ENCODE assay signal across 13 mouse cellular contexts in genomic region chr4:54374457-54374856, GRCm38 (mm10).
DNase-seq lines count a peak whose midpoint lies in the region; ATAC-seq lines count a peak whose summit lies in the region.
"Had no signal": no experiment of that assay in that cellular context is flagged by ENCODE, and none has a peak within 500 bp of the region (broad histone marks: within the 10 kb centered on the region; RNA-seq: fewer than 3 reads in every experiment).

No protein-coding gene starts in this region.

- H3K27me3 ChIP-seq in intestine, embryonic 14.5 days (replicated peaks; ENCODE audit: control insufficient read depth, insufficient read depth, low read length): no peaks in the 10 kb centered on the region
- H3K27me3 ChIP-seq in intestine, embryonic 16.5 days (replicated peaks; ENCODE audit: control insufficient read depth, insufficient read depth, low read length): no peaks in the 10 kb centered on the region
- no peaks in the 10 kb centered on the region for H3K27me3 ChIP-seq in embryonic facial prominence, embryonic 14.5 days (replicated peaks; ENCODE audit: control insufficient read depth, insufficient read depth, low read length)
- H3K27me3 ChIP-seq in neural tube, embryonic 13.5 days: no peaks in the 10 kb centered on the region

- no peak overlapping the region for H3K4me2 ChIP-seq in intestine, embryonic 14.5 days (ENCODE audit: low read length)
- no peak overlapping the region for H3K4me2 ChIP-seq in intestine, embryonic 16.5 days (ENCODE audit: low read depth, low read length)
- H3K4me2 ChIP-seq in embryonic facial prominence, embryonic 14.5 days (ENCODE audit: low read depth, low read length): no peak overlapping the region
- no peak overlapping the region for H3K4me2 ChIP-seq in neural tube, embryonic 13.5 days

- no peak overlapping the region for H3K4me3 ChIP-seq in intestine, embryonic 14.5 days (ENCODE audit: low read depth, low read length)
- H3K4me3 ChIP-seq in intestine, embryonic 16.5 days (ENCODE audit: low read length): no peak overlapping the region
- no peak overlapping the region for H3K4me3 ChIP-seq in embryonic facial prominence, embryonic 14.5 days (ENCODE audit: low read depth, low read length)
- H3K4me3 ChIP-seq in neural tube, embryonic 13.5 days: no peak overlapping the region

- ATAC-seq in intestine, embryonic 14.5 days (replicated peaks; ENCODE audit: low FRiP score, low TSS enrichment, low read depth): no peak
- ATAC-seq in intestine, embryonic 16.5 days: no peak
- no peak; the same call in 1 of the 2 replicates for ATAC-seq in embryonic facial prominence, embryonic 14.5 days (ENCODE audit: low read depth)
- no peak for ATAC-seq in neural tube, embryonic 13.5 days (ENCODE audit: low read depth)

- H3K4me1 ChIP-seq in intestine, embryonic 14.5 days (replicated peaks; ENCODE audit: control insufficient read depth, insufficient read depth, low read length): 0 out of 2 replicates have a peak, but pooled peaks cover 3% of the 10 kb centered on the region
- H3K4me1 ChIP-seq in intestine, embryonic 16.5 days (ENCODE audit: control insufficient read depth, insufficient read depth, low read length): no peaks in the 10 kb centered on the region; the same call in 1 of the 2 replicates
- H3K4me1 ChIP-seq in embryonic facial prominence, embryonic 14.5 days (ENCODE audit: control insufficient read depth, insufficient read depth, low read length): peaks cover 24% of the 10 kb centered on the region
- H3K4me1 ChIP-seq in neural tube, embryonic 13.5 days (replicated peaks): peaks cover 37% of the 10 kb centered on the region

- no peaks in the 10 kb centered on the region for H3K9me3 ChIP-seq in intestine, embryonic 14.5 days (ENCODE audit: control insufficient read depth, low read length)
- H3K9me3 ChIP-seq in intestine, embryonic 16.5 days (ENCODE audit: control insufficient read depth, low read length): no peaks in the 10 kb centered on the region
- H3K9me3 ChIP-seq in embryonic facial prominence, embryonic 14.5 days (ENCODE audit: control insufficient read depth, low read length): no peaks in the 10 kb centered on the region
- no peaks in the 10 kb centered on the region for H3K9me3 ChIP-seq in neural tube, embryonic 13.5 days

- 0 out of 2 replicates have a peak overlapping the region, but pooled peaks have one; percentile 11 for H3K27ac ChIP-seq in intestine, embryonic 14.5 days (ENCODE audit: low read depth)
- no peak overlapping the region for H3K27ac ChIP-seq in intestine, embryonic 16.5 days (ENCODE audit: low read length)
- peak overlapping the region; percentile 65; the same call in 1 of the 2 replicates for H3K27ac ChIP-seq in embryonic facial prominence, embryonic 14.5 days (replicated peaks; ENCODE audit: low read depth, low read length)
- peak overlapping the region; percentile 52 for H3K27ac ChIP-seq in neural tube, embryonic 13.5 days (replicated peaks)
- H3K27ac ChIP-seq: liver, embryonic 14.5 days had no signal

- H3K9ac ChIP-seq in intestine, embryonic 14.5 days (ENCODE audit: low read length): no peak overlapping the region
- H3K9ac ChIP-seq in intestine, embryonic 16.5 days (ENCODE audit: low read depth, low read length): no peak overlapping the region
- no peak overlapping the region for H3K9ac ChIP-seq in embryonic facial prominence, embryonic 14.5 days (ENCODE audit: low read depth, low read length)
- H3K9ac ChIP-seq in neural tube, embryonic 13.5 days: no peak overlapping the region
- H3K9ac ChIP-seq: liver, embryonic 14.5 days had no signal

- DNase-seq in intestine, embryonic 14.5 days (ENCODE audit: low spot score): no peak
- DNase-seq in retina, postnatal 1 day: peak; percentile 32
- no peak for DNase-seq in retina, embryonic 14.5 days (ENCODE audit: low spot score)
- peak; percentile 34 for DNase-seq in embryonic facial prominence, embryonic 14.5 days (ENCODE audit: low spot score)
- DNase-seq in right cerebral cortex, postnatal 25 days: no peak
- no peak for DNase-seq in spleen, postnatal 14 days (ENCODE audit: low spot score in 2 of 2)
- DNase-seq: adrenal gland, postnatal 25 days; kidney, adult 9 months; lung, postnatal 4 days; thymus, postnatal 14 days had no signal

- WGBS in intestine, embryonic 14.5 days: 13% methylated on average over 5 of the region's 5 CpGs
- WGBS in intestine, embryonic 16.5 days: 28% methylated on average over 5 of the region's 5 CpGs
- 19% methylated on average over 5 of the region's 5 CpGs for WGBS in embryonic facial prominence, embryonic 14.5 days
- 5% methylated on average over 5 of the region's 5 CpGs for WGBS in neural tube, embryonic 13.5 days

- no peaks in the 10 kb centered on the region for H3K36me3 ChIP-seq in intestine, embryonic 14.5 days (ENCODE audit: control insufficient read depth, insufficient read depth, low read length)
- no peaks in the 10 kb centered on the region for H3K36me3 ChIP-seq in intestine, embryonic 16.5 days (ENCODE audit: control insufficient read depth, insufficient read depth, low read length)
- H3K36me3 ChIP-seq in embryonic facial prominence, embryonic 14.5 days (ENCODE audit: control insufficient read depth, insufficient read depth, low read length): no peaks in the 10 kb centered on the region
- H3K36me3 ChIP-seq in neural tube, embryonic 13.5 days: no peaks in the 10 kb centered on the region

Comparison
In these comparisons a context has a peak if more than half of its experiments do, and no peak if none do; other contexts are left out.
1. DNase-seq: peak in retina, postnatal 1 day (single experiment) and embryonic facial prominence, embryonic 14.5 days (single experiment); none in intestine, embryonic 14.5 days (single experiment), retina, embryonic 14.5 days (single experiment), right cerebral cortex, postnatal 25 days (single experiment) and spleen, postnatal 14 days (0 of 2).